Mouse (Mus musculus) olfactory bulb, adult 2 months (tissue): ENCODE measurements around the gene Tagap. TPM values are rescaled to one million over a fixed set of nuclear protein-coding genes. Genes with fewer than 3 reads are reported as not detected.

Experiments
- H3K27ac ChIP-seq: fragments of 200-500 bp; 2 replicates; pipeline ENCODE4 v1.5.1; 2012; ENCODE audit warnings: low read depth, low read length; ENCODE audit not compliant: insufficient read depth
- H3K4me1 ChIP-seq: fragments of 200-500 bp; 2 replicates; pipeline ENCODE4 v1.6.1; 2012; ENCODE audit warnings: low read length; ENCODE audit not compliant: control insufficient read depth, insufficient read depth
- H3K4me3 ChIP-seq: fragments of 200-500 bp; 2 replicates; pipeline ENCODE4 v1.5.1; 2012; ENCODE audit warnings: mild to moderate bottlenecking, low read depth, low read length, moderate library complexity; ENCODE audit not compliant: insufficient read depth
- CTCF ChIP-seq: fragments of 200-500 bp; IDR thresholded peaks from 2 replicates; pipeline ENCODE4 v1.5.1; 2012; ENCODE audit warnings: low read depth, mild to moderate bottlenecking, low read length, moderate library complexity; ENCODE audit not compliant: insufficient read depth
- POLR2A ChIP-seq: fragments of 200-500 bp; IDR thresholded peaks from 2 replicates; pipeline ENCODE4 v1.6.1; 2012; ENCODE audit warnings: mild to moderate bottlenecking, low read depth, low read length, moderate library complexity; ENCODE audit not compliant: insufficient read depth
- WGBS: fragments of 180-500 bp; shearing (Covaris S2); methylation state at CpG from one replicate; pipeline ENCODE4 v1.1.7; 2018; 5-methylcytosine and 5-hydroxymethylcytosine counted together
- polyA plus RNA-seq: library from polyadenylated mRNA; stranded (reverse); fragments of >200 nt; gene quantifications from 2 replicates; pipeline ENCODE4 v1.2.4, GENCODE M21; 2012; ENCODE audit warnings: low replicate concordance; ENCODE audit not compliant: missing spikeins, insufficient read depth, insufficient read length

Tagap gene
- polyA plus RNA-seq, 1 experiment, result not detected

GRCm38 (mm10) chr17:7889026-7889425 lies 36.8 kb upstream of the Tagap start:
- Histone ChIP-seq H3K4me3 (no peak overlapping the region), H3K27ac (no peak overlapping the region), H3K4me1 (no peaks in the 10 kb centered on the region)
- TF ChIP-seq CTCF (no peak), POLR2A (no peak)
- 90% methylated on average over 9 of the region's 9 CpGs for WGBS

DNA sequence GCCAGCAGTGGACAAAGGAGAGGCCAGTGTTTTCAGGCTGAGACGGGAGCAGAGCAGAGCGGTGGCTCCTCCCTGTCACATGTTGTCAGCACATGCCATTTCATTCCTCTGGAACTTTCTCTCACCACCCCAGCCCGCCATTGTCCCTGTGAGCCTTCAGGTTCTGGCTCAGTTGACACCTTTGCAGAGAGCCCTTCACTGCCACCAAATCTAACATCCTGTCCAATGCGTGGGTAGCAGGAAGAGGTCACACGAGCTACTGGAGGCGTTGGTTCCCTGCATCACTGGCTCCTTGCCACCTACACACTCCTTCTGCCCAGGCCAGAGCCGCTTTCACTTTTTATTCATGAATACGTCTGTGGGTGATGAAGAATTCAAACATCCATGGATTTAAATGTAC lies 33.1 kb upstream of the Tagap start:
- Histone ChIP-seq H3K4me1 (no peaks in the 10 kb centered on the region), H3K4me3 (no peak overlapping the region), H3K27ac (no peak overlapping the region)
- 52% methylated on average over 8 of the region's 8 CpGs for WGBS
- TF ChIP-seq POLR2A (no peak), CTCF (no peak)

- TF ChIP-seq CTCF (no peak), POLR2A (no peak)
- Histone ChIP-seq H3K27ac (no peak overlapping the region), H3K4me3 (no peak overlapping the region), H3K4me1 (no peaks in the 10 kb centered on the region)
- 95% methylated on average over 3 of the region's 3 CpGs for WGBS
Observed at GRCm38 (mm10) chr17:7894094-7894493, 31.7 kb upstream of the Tagap start.

DNA sequence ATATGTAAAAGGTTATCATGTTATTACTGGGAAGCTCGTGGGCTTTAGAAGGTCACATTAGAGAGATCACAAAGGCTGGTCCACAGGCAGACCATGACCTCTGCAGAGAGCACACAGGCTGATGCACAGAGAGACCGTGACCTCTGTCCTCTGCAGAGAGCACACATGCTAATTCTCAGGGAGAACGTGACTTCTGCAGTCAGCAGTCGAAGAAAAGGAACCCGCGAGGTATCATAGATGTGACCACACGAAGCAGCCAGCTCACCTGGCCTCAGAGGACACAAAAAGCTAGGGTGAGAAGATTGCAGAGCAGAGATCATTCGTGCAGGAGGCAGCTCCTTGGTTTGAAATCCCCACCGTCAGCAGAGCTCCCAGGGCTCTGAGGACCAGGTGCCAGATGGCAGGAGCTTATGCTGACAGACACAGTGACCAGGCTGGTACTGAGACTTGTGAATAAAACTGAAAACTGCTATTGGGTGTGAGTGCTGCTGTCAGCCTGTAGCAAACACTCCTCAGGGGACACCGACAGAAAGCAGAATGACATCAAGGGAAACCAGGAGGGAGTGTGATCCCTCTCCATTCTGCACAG lies 29.7 kb upstream of the Tagap start:
- WGBS, result 78% methylated on average over 10 of the region's 10 CpGs
- TF ChIP-seq CTCF (no peak), POLR2A (no peak)
- Histone ChIP-seq H3K4me3 (no peak overlapping the region), H3K4me1 (no peaks in the 10 kb centered on the region), H3K27ac (no peak overlapping the region)

GRCm38 (mm10) chr17:7897120-7897519 lies 28.7 kb upstream of the Tagap start:
- no peak overlapping the region for H3K4me3 ChIP-seq
- WGBS, result 86% methylated on average over 11 of the region's 11 CpGs
- H3K27ac ChIP-seq, result no peak overlapping the region
- peaks cover 2% of the 10 kb centered on the region; the same call in 1 of the 2 replicates for H3K4me1 ChIP-seq
- no peak for TF ChIP-seq POLR2A
- TF ChIP-seq CTCF, result no peak

GRCm38 (mm10) chr17:7897756-7898155 lies 28.0 kb upstream of the Tagap start:
- 83% methylated on average over 4 of the region's 4 CpGs for WGBS
- Histone ChIP-seq H3K4me3 (no peak overlapping the region), H3K27ac (no peak overlapping the region), H3K4me1 (peaks cover 2% of the 10 kb centered on the region; the same call in 1 of the 2 replicates)
- TF ChIP-seq CTCF (no peak), POLR2A (no peak)

DNA sequence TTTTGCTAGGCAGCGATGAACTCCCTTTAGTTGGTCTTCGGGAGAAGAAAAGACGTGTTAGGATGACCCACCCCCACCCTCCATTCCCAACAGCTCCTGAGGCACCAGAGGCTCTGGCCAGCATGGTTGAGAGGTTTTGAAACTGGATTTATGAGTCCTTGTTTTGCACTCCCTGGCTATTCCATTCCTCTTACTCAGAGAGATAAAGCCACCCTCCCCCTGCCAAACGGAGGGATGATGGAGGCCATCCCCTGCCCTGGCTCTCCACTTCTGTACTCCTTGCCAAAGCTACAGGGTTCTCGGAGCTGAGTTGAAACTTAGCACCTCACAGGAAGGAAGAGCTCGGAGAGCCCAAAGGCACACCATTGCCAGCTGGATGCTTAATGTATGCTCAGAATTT lies 26.6 kb upstream of the Tagap start:
- Histone ChIP-seq H3K4me3 (no peak overlapping the region), H3K27ac (no peak overlapping the region), H3K4me1 (peaks cover 2% of the 10 kb centered on the region; the same call in 1 of the 2 replicates)
- TF ChIP-seq POLR2A (no peak), CTCF (no peak)
- 81% methylated on average over 6 of the region's 6 CpGs for WGBS

DNA sequence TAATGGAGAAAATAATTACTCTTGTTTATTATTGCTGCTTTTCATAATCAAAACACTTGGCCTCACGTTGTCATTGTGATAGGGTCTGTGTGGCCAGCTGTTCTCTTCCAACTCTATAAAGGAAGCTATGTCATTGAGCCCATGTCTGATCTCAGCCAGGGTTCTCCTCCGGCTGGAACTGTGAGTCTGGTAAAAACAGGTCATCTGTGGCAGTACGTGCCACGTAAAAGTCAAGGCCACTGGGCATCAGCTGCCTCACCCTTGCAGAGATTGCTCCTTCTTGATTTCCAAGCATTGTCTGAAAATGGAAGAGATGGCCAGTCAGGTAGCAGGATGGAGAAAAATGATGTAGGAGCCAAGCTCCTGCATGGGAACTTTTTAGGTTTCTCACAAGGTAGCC lies 25.8 kb upstream of the Tagap start:
- Histone ChIP-seq H3K27ac (no peak overlapping the region), H3K4me3 (no peak overlapping the region), H3K4me1 (peaks cover 2% of the 10 kb centered on the region; the same call in 1 of the 2 replicates)
- no peak for TF ChIP-seq CTCF
- no peak for TF ChIP-seq POLR2A
- 82% methylated on average over 4 of the region's 4 CpGs for WGBS

GRCm38 (mm10) chr17:7901536-7901935 lies 24.3 kb upstream of the Tagap start:
- Histone ChIP-seq H3K4me1 (peaks cover 2% of the 10 kb centered on the region; the same call in 1 of the 2 replicates), H3K27ac (no peak overlapping the region), H3K4me3 (no peak overlapping the region)
- 93% methylated on average over 2 of the region's 2 CpGs for WGBS
- TF ChIP-seq CTCF (no peak), POLR2A (no peak)

GRCm38 (mm10) chr17:7902362-7902761 lies 23.4 kb upstream of the Tagap start:
- WGBS, result 56% methylated on average over 3 of the region's 3 CpGs
- Histone ChIP-seq H3K27ac (no peak overlapping the region), H3K4me1 (peaks cover 2% of the 10 kb centered on the region; the same call in 1 of the 2 replicates), H3K4me3 (no peak overlapping the region)
- TF ChIP-seq CTCF (no peak), POLR2A (no peak)
